Mouse (Mus musculus) macrophage (primary cell): ENCODE measurements around the gene Zfp808. TPM values are rescaled to one million over a fixed set of nuclear protein-coding genes. Genes with fewer than 3 reads are reported as not detected.
"Not testable (repeated sequence)": the region's sequence is repeated elsewhere in the genome, so short reads cannot be mapped to it uniquely, and the experiment has no call there.

Experiments used
- H3K27ac ChIP-seq: fragments of 350-480 bp; formaldehyde crosslinking; 2 replicates; pipeline ENCODE4 v1.9.0; 2021
- H3K36me3 ChIP-seq: fragments of 350-480 bp; formaldehyde crosslinking; 2 replicates; pipeline ENCODE4 v1.9.0; 2021; ENCODE audit errors: inconsistent target
- H3K4me3 ChIP-seq: fragments of 350-480 bp; formaldehyde crosslinking; 2 replicates; pipeline ENCODE4 v1.9.0; 2021; ENCODE audit errors: inconsistent target
- H3K79me2 ChIP-seq: fragments of 350-480 bp; formaldehyde crosslinking; 2 replicates; pipeline ENCODE4 v1.9.0; 2021; ENCODE audit errors: inconsistent target
- WGBS: methylation state at CpG from one replicate; pipeline ENCODE4 v1.1.7; 2026; ENCODE audit warnings: inconsistent platforms; ENCODE audit not compliant: missing documents; 5-methylcytosine and 5-hydroxymethylcytosine counted together
- polyA plus RNA-seq: library from polyadenylated mRNA; stranded (reverse); fragments of 250-400 nt; gene quantifications from 3 replicates; pipeline ENCODE4 v1.2.4, GENCODE M21; 2018; ENCODE audit warnings: inconsistent platforms
- total RNA-seq, 78 experiments: library from RNA; depleted of rRNA; stranded (reverse); fragments of 250-400 nt; gene quantifications; 1 replicate in 9 of 78; 2 replicates in 24 of 78; 3 replicates in 43 of 78; 4 replicates in 2 of 78; pipeline ENCODE4 v1.2.4; 2018; ENCODE audit warnings: inconsistent platforms in 56 of 78

Zfp808 gene
- 10 to 100 TPM in 8 of 26 experiments, 1 to 10 TPM in 16, under 1 TPM in 1, not detected in 1; 0.74 to 15.3 (median 7.3) TPM for total RNA-seq (2018; cell fraction: chromatin; rRNA removed)
- 1 to 10 TPM in 20 of 26 experiments, under 1 TPM in 6; 0.24 to 3.0 (median 1.5) TPM for total RNA-seq (2018; cell fraction: cytosol; rRNA removed)
- 10 to 100 TPM in 3 of 26 experiments, 1 to 10 TPM in 19, under 1 TPM in 3, not detected in 1; 0.63 to 15.8 (median 5.0) TPM for total RNA-seq (2018; cell fraction: nucleus; rRNA removed)
- 2.0 to 3.2 TPM (median 2.0 TPM) in 3 replicates for polyA plus RNA-seq

DNA sequence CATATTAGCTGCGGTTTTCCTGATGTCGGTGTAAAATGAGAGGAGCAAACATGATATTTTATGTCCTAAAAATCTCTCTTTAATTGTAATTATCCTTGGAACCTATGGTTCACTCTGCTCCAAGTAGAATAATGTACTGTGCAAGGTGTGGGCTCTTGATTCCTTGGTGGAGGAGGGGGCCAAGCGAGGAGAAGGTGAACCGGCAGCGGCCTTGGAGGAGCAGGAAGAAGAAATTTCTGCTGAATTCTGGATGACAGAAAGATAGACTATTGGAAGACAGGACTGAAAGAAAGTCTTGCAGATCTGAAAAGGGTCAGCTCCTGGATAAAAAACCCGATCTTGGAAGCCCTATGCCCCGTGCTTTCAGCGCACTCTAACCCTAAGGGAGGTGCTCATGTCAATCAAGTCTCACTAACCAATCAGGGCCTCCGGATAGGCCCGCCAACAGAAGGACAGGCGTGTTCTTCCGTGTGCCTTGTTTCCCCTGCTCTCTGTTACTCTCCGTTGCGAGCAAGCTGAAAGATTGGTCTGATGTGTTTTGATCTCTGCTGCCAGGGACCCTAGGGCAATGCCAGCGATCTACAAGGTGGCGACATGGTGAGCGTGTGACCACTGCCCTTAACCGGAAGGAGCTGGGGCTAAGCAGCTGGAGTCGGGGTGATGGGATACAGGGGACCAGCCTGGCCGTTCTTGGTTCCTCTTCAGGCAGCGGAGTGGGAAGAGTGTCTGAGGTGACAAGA is at the start of gene Zfp808:
Gene Zfp808, plus strand, starts transcription at position 455 of the 740 bp plus-strand sequence.
- peak within 1 kb of the TSS; percentile 64 for H3K4me3 ChIP-seq
- H3K79me2 ChIP-seq, H3K36me3 ChIP-seq, H3K27ac ChIP-seq: not testable (repeated sequence)
- WGBS = 2% methylated on average over 16 of the region's 21 CpGs

DNA sequence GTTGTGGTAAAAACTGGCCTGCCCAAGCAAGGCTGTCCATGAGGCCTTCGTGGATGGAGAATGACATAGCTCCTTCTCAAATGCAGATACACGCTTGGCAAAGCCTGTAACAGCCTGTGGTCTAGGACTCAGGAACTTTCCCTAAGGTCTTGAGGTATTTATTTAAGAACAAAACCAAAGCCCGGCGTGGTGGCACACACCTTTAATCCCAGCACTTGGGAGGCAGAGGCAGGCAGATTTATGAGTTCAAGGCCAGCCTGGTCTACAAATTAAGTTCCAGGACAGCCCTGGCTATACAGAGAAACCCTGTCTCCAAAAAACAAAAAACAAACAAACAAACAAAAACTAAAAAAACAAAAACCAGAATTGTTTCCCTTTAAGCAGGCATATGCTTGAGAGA is 30.9 kb upstream of the Zfp808 start:
- WGBS = 80% methylated on average over 4 of the region's 4 CpGs
- H3K27ac ChIP-seq, H3K79me2 ChIP-seq, H3K36me3 ChIP-seq, H3K4me3 ChIP-seq: not testable (repeated sequence)

DNA sequence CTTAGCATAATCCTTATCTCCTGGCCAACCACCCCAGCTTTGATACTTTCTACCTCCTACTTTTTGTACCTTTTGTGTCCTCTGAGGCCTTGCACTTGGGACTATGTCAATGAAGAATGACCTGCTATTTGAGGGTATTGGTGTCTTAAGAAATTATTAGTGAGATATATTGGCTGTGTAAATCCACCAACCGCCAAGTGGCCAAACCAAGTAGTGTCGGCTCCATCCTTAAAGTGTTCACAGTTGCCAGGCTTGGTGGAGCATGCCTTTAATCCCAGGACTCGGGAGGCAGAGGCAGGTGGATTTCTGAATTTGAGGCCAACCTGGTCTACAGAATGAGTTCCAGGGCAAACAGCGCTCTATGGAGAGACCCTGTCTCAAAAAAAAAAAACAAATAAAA is 30.2 kb upstream of the Zfp808 start:
- not testable (repeated sequence) for H3K4me3 ChIP-seq, H3K27ac ChIP-seq, H3K79me2 ChIP-seq, H3K36me3 ChIP-seq
- WGBS = 93% methylated on average over 4 of the region's 4 CpGs

DNA sequence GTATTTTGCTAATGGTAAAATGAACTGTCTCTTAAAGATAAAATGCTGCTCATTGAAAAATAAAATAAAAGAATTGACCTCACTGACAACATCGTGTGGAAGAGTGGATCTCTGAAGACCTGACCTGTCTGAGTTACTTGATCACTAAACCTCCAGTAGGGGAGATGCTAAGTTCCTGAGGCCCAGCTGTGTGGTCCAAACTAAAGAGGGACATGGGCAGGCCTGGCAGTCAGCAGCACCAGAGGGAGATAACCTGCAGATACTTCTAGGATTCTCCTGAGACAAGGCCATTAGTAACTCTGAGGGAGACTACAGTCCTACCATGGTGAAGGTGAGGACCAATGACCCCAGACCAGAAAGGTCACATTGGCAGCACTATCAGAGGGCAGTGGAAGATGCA is 27.3 kb upstream of the Zfp808 start:
- H3K36me3 ChIP-seq, H3K27ac ChIP-seq, H3K4me3 ChIP-seq, H3K79me2 ChIP-seq: not testable (repeated sequence)
- WGBS = 77% methylated on average over 1 of the region's 1 CpGs

DNA sequence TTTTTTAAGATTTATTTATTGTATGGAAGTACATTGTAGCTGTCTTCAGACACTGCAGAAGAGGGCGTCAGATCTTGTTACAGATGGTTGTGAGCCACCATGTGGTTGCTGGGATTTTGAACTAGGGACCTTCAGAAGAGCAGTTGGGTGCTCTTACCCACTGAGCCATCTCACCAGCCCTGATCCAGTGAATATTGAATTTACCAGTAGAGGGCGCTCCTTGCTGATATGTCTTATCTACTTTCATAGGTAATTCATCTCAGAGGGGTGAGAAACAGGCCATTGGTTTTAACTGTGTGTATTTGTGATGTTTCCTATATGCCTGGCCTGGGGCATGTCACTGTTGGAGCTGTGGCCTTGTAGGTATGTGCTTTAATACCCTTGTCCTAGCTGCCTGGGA is 13.8 kb upstream of the Zfp808 start:
- not testable (repeated sequence) for H3K79me2 ChIP-seq, H3K4me3 ChIP-seq
- WGBS = 46% methylated on average over 2 of the region's 2 CpGs

DNA sequence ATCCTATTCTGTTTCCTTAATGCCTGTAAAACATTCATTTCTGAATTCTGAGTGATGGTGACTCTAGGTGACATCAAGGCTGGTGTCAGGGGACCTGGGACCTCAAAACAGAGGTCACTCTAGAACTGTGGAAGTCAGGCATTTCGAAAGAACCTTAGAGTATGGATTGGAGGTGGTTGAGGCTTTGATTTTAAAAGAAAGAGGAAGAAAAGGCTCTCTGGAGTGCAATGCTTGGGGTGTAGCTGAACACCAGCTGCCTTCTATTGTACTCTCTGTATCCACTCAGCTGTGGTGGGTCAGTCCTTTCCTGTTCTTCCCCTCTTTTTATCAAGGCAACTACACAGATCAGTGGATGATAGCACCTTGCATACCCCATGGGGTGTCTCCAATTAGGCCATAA is 8.1 kb upstream of the Zfp808 start:
- H3K36me3 ChIP-seq, H3K4me3 ChIP-seq, H3K79me2 ChIP-seq, H3K27ac ChIP-seq: not testable (repeated sequence)
- 43% methylated on average over 1 of the region's 1 CpGs for WGBS

More for the DNA sequence above, 13.8 kb upstream of the Zfp808 start:
- H3K27ac ChIP-seq, H3K36me3 ChIP-seq: not testable (repeated sequence)

DNA sequence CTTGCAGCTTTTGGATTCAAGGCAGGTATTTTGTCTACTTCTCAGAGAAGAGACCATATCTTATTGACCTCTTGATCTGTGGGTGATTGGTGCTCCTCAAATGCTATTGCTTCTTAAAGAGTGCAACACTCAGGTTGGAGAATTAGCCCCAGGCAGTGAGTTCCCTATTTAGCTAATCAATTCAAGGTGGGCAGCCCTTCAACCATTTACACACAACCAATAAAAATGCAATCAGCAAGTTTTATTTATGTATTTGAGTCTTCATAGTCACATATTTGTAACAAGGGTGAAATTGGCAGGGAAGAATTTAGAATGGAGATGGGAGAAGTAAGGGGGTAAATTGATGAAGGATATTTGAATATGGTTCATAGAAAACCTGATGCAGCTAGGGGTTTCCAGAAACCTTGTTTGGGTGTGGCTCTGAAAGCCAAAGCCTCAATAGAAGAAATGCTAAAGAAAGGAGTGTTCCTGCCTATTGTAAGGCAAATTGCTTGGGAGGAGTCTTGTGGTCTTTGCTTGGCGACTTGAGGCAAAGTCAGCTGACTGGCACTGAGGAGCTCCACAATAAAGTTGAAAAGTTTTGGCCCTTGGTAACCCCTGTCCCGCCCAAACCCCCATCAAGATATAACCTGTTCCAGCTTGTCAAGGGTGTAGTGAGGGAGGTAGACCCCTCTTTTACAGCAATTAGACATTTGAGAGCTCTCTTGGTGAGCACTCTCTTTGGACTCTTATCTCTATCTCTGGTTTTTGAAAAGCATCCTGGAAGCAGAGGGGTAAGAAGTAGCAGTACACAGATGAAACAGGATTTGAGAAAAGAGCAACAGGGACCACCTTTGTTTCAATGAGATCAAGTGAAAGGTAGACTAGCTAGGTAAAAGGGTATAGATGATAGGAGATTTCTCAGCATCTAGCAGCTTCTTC is 52.4 kb downstream of the Zfp808 start:
- not testable (repeated sequence) for H3K27ac ChIP-seq, H3K4me3 ChIP-seq, H3K36me3 ChIP-seq, H3K79me2 ChIP-seq
- WGBS = 78% methylated on average over 2 of the region's 2 CpGs

DNA sequence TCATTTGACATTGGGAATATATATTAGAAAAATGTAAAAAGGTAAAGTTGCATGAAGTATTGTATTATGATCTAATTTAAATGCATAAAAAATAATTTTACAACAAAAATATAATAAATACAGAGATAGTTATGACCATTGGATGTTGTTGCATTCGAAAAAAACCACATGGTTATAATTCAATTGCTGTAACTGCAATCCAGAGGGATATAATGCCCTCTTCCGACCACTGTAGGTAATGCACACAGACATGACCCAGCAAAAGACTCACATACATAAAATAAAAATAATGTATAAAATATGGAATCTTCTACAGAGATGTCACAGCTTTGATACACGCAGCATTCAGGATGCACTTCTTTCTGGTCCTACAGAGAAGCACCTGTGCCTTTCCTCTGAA is 115.6 kb downstream of the Zfp808 start:
- 41% methylated on average over 3 of the region's 3 CpGs for WGBS
- Histone ChIP-seq H3K36me3 (no peaks in the 10 kb centered on the region), H3K27ac (no peak overlapping the region), H3K79me2 (no peaks in the 10 kb centered on the region), H3K4me3 (no peak overlapping the region)

DNA sequence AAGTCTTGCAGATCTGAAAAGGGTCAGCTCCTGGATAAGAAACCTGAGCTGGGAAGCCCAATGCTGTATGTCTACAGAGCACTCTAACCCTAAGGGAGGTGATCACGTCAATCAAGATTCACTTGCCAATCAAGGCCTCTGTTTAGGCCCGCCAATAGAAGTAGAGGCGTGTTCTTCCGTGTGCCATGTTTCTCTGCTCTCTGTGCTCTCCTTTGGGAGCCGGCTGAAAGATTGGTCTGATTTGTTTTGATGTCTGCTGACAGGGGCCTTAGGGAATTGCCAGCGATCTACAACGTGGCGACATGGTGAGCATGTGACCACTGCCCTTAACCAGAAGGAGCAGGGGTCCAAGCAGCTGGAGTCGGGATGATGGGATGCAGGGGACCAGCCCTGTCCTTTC is 125.5 kb downstream of the Zfp808 start:
- not testable (repeated sequence) for H3K4me3 ChIP-seq, H3K79me2 ChIP-seq, H3K36me3 ChIP-seq, H3K27ac ChIP-seq
- 86% methylated on average over 8 of the region's 9 CpGs for whole genome bisulfite sequencing

DNA sequence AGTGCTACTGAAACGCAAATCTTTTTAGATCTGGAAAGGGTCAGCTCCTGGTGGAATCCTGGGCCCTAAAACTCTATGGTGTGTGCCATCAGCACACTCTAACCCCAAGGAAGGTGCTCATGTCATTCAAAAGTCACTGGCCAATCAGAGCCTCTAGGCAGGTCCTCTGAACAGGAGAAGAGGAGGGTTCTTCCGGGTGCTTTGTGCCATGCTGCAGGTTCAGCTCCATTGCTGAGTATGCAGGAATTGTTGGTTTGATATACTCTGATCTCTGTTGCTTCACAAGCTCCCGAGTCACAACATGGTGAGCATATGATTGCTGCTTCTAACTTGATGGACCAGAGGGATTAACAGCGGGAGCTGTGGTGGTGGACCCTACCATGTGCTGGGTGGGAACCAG is 133.7 kb downstream of the Zfp808 start:
- no peaks in the 10 kb centered on the region for H3K79me2 ChIP-seq
- WGBS = 85% methylated on average over 4 of the region's 4 CpGs

More for the DNA sequence above, 133.7 kb downstream of the Zfp808 start:
- Histone ChIP-seq H3K4me3 (no peak overlapping the region), H3K27ac (no peak overlapping the region), H3K36me3 (no peaks in the 10 kb centered on the region)
